Mouse (Mus musculus): ENCODE data around the gene Supt3. TPM values are rescaled to one million over a fixed set of nuclear protein-coding genes. Genes with fewer than 3 reads are reported as not detected.
A peak's percentile ranks its signal among the peaks of the same experiment; 100 is the strongest.

Supt3 gene
- total RNA-seq, 1 experiment from 2014 or later: 4.9 TPM

GRCm38 (mm10) chr17:45077921-45078640 lies 301.1 kb downstream of the Supt3 start:
- no peak for ATAC-seq (replicated peaks; ENCODE audit: insufficient number of reproducible peaks, low FRiP score, low TSS enrichment, poor library complexity, severe bottlenecking)

GRCm38 (mm10) chr17:45081521-45081920 lies 304.6 kb downstream of the Supt3 start:
- no peak for ATAC-seq (replicated peaks; ENCODE audit: insufficient number of reproducible peaks, low FRiP score, low TSS enrichment, poor library complexity, severe bottlenecking)

- no peak for ATAC-seq (replicated peaks; ENCODE audit: insufficient number of reproducible peaks, low FRiP score, low TSS enrichment, poor library complexity, severe bottlenecking)
Measured at GRCm38 (mm10) chr17:45081955-45082475, 305.1 kb downstream of the Supt3 start.

GRCm38 (mm10) chr17:45086361-45086760 lies 309.4 kb downstream of the Supt3 start:
- no peak for ATAC-seq (replicated peaks; ENCODE audit: insufficient number of reproducible peaks, low FRiP score, low TSS enrichment, poor library complexity, severe bottlenecking)

- no peak for ATAC-seq (replicated peaks; ENCODE audit: insufficient number of reproducible peaks, low FRiP score, low TSS enrichment, poor library complexity, severe bottlenecking)
Measured at GRCm38 (mm10) chr17:45087022-45087421, 310.1 kb downstream of the Supt3 start.

GRCm38 (mm10) chr17:45101064-45101463 lies 324.1 kb downstream of the Supt3 start:
- no peak for ATAC-seq (replicated peaks; ENCODE audit: insufficient number of reproducible peaks, low FRiP score, low TSS enrichment, poor library complexity, severe bottlenecking)

- no peak for ATAC-seq (replicated peaks; ENCODE audit: insufficient number of reproducible peaks, low FRiP score, low TSS enrichment, poor library complexity, severe bottlenecking)
Measured at GRCm38 (mm10) chr17:45115386-45115785, 338.4 kb downstream of the Supt3 start.

- ATAC-seq (replicated peaks; ENCODE audit: insufficient number of reproducible peaks, low FRiP score, low TSS enrichment, poor library complexity, severe bottlenecking): 0 out of 2 replicates have a peak, but pooled peaks have one; percentile 19
Measured at GRCm38 (mm10) chr17:45118565-45119471, 341.9 kb downstream of the Supt3 start.

GRCm38 (mm10) chr17:45119609-45120201 lies 342.8 kb downstream of the Supt3 start:
- peak; percentile 44; the same call in 1 of the 2 replicates for ATAC-seq (replicated peaks; ENCODE audit: insufficient number of reproducible peaks, low FRiP score, low TSS enrichment, poor library complexity, severe bottlenecking)

- no peak for ATAC-seq (replicated peaks; ENCODE audit: insufficient number of reproducible peaks, low FRiP score, low TSS enrichment, poor library complexity, severe bottlenecking)
Measured at GRCm38 (mm10) chr17:45123856-45124255, 346.9 kb downstream of the Supt3 start.

GRCm38 (mm10) chr17:45128611-45129010 lies 351.7 kb downstream of the Supt3 start:
- no peak for ATAC-seq (replicated peaks; ENCODE audit: insufficient number of reproducible peaks, low FRiP score, low TSS enrichment, poor library complexity, severe bottlenecking)

- ATAC-seq (replicated peaks; ENCODE audit: insufficient number of reproducible peaks, low FRiP score, low TSS enrichment, poor library complexity, severe bottlenecking): no peak
Measured at GRCm38 (mm10) chr17:45133501-45134400, 356.8 kb downstream of the Supt3 start.

- no peak for ATAC-seq (replicated peaks; ENCODE audit: insufficient number of reproducible peaks, low FRiP score, low TSS enrichment, poor library complexity, severe bottlenecking)
Measured at GRCm38 (mm10) chr17:45136491-45136890, 359.5 kb downstream of the Supt3 start.

GRCm38 (mm10) chr17:45143043-45143442 lies 366.1 kb downstream of the Supt3 start:
- no peak for ATAC-seq (replicated peaks; ENCODE audit: insufficient number of reproducible peaks, low FRiP score, low TSS enrichment, poor library complexity, severe bottlenecking)

GRCm38 (mm10) chr17:45144656-45145055 lies 367.7 kb downstream of the Supt3 start:
- ATAC-seq (replicated peaks; ENCODE audit: insufficient number of reproducible peaks, low FRiP score, low TSS enrichment, poor library complexity, severe bottlenecking): no peak

GRCm38 (mm10) chr17:45151312-45151929 lies 374.5 kb downstream of the Supt3 start:
- no peak for ATAC-seq (replicated peaks; ENCODE audit: insufficient number of reproducible peaks, low FRiP score, low TSS enrichment, poor library complexity, severe bottlenecking)

- no peak for ATAC-seq (replicated peaks; ENCODE audit: insufficient number of reproducible peaks, low FRiP score, low TSS enrichment, poor library complexity, severe bottlenecking)
Measured at GRCm38 (mm10) chr17:45153721-45154120, 376.8 kb downstream of the Supt3 start.

- no peak for ATAC-seq (replicated peaks; ENCODE audit: insufficient number of reproducible peaks, low FRiP score, low TSS enrichment, poor library complexity, severe bottlenecking)
Measured at GRCm38 (mm10) chr17:45158171-45158691, 381.3 kb downstream of the Supt3 start.

All from monocyte, adult 5-6 weeks (primary cell).